Mouse (Mus musculus): ENCODE data around the gene Zfp385c.
"Not testable (repeated sequence)": the region's sequence is repeated elsewhere in the genome, so short reads cannot be mapped to it uniquely, and the experiment has no call there.

The Zfp385c gene

DNA sequence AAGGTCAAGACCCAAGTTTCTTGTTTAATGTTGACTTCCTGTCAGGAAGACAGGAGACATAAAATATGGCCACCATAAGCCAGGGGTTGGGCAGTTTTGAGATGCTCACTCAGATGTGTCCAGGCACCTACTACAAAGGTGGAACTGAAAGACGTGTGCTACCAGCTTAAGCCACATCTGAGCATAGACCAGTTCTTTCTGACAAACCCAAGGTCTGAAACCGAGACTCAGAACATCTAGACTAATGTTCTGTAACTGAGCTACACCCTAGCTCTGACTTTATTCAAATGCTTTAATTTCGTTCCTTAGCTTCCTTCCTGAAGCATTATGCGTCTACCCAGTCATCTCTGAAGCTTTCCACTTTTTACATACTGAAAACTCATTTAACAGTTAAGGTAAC lies 94.2 kb downstream of the Zfp385c start:
- no peak for DNase-seq (ENCODE audit: low spot score)

DNA sequence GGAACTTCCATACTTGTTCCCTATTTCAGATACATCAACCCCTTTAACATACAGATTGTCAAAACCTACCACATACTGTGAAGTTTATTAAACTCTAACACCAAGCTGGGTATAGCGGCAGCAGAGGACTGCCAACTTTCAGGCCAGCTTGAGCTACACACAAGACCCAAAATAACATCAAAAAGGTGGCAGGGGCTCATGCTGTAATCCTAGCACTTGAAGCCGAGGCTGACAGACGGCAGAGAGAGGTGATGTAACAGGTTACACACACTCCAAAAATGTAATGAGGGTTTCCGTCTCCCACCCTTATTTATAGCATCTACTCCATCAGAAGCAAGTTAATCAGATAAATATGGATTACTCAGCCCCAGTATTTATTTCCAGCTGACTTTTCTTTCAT lies 96.7 kb downstream of the Zfp385c start:
- no peak for DNase-seq (ENCODE audit: low spot score)

DNA sequence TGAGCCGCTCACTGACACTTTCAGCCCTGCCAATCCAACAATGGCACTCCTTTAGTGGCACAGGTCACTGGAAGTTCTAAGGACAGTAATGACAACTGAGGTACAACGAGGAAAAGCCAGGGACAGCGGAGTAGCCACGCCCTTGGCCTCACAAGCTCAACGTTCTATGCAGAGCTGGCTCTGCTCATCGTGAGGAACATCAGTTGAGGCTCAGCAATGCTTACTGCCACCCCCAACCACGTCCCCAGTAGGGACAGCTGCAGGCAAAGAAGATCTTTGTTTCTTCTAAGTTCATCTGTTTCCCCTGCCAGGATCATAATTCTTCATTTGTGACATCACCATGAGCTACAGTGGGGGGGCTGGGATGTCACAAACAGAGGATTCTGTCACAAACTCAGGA lies 97.6 kb downstream of the Zfp385c start:
- no peak for DNase-seq (ENCODE audit: low spot score)

DNA sequence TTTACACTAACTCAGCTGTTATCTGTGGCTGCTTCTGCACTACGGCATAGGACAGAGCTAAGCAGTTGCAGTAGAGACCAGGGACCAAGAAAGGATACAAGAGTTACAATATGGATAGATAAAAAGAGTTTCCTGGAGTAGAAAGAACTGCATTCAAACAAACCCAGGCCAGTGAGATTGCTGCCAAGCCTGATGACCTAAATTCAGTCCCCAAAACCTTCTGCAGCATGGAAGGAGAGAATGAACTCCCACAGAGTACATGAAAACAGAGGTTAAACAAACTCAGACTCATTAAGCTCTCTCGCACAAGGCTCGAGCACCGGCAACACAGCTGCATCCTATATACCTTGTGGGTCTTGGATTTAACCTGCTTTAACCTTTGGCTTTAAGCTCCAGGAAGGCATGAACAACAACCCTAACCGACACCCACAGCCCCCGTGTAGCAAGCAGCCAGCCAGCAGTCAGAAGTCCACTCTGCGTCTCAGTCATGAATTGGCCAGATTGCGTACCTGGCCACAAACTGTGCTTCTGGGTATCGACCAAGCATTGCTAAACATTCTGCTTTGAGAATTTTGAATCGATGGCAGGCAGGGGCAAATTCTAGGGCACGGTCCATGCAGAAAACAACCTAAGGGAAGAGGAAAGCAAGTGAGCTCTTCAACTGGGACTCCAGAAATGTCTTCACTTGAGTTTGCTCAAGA lies 99.8 kb downstream of the Zfp385c start:
- no peak for DNase-seq (ENCODE audit: low spot score)

DNA sequence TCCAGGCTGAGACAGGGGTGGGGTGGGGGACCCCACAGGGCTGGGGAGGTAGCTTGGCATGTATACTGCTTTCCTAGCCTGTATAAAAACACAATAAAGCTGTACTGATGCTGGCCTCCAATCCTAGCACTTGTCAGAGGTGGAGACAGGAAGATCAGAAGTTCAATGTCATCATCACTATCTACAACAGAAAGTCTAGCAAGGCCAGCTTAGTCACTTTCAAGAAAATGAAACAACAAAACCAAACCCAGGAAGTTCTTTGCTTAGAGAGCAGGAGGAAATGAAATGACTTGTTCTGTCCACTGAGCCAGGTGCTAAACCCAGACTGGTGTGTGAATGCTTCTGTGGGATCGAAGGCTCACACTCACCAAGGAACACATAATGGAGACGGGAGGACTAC lies 103.8 kb downstream of the Zfp385c start:
- no peak for DNase-seq (ENCODE audit: low spot score)

DNA sequence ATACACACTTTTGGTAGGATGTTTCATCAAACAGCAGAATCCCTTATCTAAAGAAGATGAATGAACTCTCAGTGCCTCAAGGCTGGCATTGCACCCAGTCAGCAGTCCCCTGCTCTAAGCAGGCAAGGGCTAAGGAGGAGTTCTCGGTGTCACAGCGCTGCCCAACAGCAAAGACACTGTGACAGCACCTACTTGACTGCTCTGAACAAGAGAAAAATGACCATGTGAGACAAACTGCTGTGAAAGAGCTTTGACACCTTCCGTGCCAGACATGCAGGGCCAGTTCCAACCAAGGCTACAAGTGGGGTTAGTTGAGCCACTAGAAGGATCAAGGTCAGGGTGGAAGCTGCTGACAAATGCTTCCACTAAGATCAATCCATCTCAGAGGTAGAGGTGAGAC lies 107.1 kb downstream of the Zfp385c start:
- no peak for DNase-seq (ENCODE audit: low spot score)

DNA sequence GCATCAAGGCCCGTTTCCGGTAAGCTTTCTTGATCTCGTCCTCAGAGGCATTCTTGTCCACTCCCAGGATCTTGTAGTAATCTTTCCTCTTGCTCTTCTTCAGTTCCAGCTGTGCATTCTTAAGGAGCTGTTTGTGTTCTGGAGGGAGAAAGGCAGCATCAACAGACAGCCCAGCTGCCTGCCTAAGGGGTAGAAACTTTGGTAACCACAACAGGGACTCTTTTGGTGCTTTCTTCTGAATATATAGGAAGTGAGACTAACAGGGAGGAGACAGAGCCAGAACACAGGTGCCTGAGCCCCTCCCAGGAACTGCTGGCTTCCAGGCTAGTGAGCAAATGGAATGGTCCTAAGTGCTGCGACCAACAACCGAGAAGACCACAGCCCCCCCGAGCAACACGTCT lies 107.7 kb downstream of the Zfp385c start:
- DNase-seq (ENCODE audit: low spot score) = no peak

DNA sequence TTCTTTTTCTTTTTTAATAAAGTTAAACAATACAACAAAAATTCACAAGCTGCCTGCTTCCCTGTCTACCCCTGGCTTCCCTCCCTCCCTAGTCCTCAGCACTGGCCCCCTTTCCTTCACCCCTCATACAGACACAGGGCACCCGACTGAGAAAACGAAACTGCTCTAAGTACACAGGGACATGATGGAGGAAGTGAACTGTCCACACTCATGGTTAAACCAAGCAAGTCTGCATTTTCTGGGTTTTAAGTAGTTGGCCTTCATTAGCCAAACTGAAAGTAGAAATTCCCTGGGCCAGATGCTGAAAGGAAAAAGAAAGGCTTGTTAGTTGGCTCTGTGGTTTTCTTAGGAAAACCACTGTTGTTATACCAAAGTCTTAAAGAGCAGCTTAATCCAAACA lies 109.4 kb downstream of the Zfp385c start:
- DNase-seq (ENCODE audit: low spot score) = no peak

DNA sequence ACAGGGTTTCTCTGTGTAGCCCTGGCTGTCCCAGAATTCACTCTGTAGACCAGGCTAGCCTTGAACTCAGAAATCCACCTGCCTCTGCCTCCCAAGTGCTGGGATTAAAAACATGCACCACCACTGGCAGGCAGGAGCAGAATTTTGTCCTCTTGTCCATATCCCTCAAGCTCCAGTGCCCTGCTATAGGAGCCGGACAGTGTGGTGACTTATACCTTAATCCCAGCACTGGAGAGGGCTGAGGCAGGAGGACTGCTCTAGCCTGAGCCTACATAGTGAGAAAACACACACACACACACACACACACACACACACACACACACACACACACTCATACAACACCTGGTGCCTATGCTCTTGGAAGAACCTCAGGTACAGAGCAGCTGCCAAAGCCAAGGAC lies 109.8 kb downstream of the Zfp385c start:
- DNase-seq (ENCODE audit: low spot score) = not testable (repeated sequence)

DNA sequence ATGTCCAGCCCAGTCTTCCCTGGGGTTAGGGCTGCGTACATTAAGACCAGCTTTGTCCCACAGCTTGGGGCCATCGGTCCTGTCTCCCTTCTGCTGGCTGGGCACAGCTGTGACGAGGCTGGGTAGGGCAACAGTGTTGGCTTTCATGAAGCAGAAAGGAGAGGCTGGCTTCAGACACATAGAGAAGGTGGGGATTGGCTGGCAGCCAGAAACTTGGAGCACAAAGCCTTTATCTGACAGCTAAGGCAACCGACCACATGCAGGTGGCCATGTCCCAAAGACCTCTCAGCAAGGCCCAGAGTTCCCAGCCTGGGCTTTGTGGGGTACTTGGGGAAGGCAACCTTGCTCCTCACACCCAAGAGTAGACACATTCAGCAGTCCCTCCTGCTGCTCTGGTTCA lies 110.5 kb downstream of the Zfp385c start:
- no peak for DNase-seq (ENCODE audit: low spot score)

DNA sequence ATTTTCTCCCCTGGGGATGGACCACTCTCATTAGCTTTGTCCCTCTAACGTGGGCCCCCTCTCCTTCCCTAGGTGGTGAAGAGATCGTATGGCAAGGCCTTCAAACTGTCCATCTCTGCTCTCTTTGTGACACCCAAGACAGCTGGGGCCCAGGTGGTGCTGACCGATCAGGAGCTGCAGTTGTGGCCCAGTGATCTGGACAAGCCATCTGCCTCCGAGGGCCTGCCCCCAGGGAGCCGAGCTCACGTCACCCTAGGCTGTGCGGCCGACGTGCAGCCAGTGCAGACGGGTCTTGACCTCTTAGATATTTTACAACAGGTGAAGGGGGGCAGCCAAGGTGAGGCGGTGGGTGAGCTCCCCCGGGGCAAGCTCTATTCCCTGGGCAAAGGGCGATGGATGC lies 112.0 kb downstream of the Zfp385c start:
- no peak for DNase-seq (ENCODE audit: low spot score)

DNA sequence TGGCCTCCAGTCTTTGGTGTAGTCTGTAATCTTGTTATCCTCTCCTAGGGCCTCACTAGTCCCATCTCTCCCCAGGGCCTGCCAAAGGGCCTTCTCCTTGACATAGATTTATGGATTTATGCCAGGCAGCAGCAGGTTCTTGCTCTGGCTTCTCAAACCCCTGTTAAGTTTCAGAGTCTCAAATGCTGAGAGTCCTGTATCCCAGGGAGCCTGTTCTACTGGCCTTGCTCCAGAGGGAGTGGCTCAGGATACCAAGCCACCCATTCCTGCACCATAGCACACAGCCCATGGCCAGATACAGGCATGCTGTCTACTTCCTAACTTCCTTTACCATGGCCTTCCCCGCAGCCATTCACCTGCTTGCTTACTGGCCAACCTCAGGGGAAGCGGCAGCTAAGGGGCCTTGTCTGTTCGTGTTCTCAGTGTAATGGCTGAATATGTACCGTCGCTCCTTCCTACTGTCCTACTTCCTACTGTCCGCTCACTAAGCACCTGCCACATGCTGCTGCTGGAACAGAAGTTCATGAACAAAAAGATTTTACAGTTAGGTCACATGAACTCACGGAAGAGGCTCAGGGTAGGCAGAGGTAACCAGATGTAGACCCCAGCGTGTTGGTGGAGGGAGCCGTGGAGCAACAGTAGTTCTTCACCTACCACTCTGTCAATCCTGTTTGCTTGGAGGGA lies 113.0 kb downstream of the Zfp385c start:
- DNase-seq (ENCODE audit: low spot score) = no peak

DNA sequence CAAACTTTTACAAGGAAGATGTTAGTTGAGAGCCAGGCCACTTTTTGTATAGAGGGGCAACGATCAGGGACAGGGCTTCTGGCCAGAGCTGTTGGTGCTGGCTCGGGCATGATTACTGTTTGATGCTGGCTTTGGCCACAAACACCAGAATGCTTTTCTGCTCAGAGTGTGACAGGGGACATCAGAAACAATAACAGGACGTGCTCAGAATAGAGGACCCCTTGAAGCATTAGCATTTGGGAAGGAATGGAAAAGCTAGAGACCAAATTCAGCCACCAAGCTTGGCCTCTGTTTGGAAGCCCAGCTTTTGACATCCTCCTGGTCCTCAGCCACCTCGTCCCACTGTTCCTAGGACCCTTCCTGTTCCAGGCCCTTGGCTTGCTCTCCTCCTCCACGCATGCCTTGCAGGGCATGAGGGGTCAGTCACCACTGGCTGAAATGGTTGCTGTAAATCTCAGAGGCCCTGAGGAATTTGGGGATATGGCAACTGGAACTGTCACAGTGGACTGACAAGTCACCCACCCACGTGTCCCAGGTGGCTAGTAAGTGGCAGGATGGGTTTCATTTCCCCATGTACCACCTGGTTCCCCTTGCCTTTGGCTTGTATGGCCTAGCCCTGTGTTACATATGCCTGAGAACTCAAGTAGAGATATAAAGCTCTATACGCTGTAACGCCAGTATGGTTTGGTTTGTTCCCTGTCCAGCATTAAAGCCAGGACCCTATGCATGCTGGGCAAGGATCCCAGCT lies 114.2 kb downstream of the Zfp385c start:
- DNase-seq (ENCODE audit: low spot score) = no peak

Measured in ovary, adult 18-20 months (tissue).